Mouse (Mus musculus): ENCODE measurements around the gene Plk1. TPM values are rescaled to one million over a fixed set of nuclear protein-coding genes. Genes with fewer than 3 reads are reported as not detected.

Plk1 gene
- polyA plus RNA-seq, 1 experiment from 2014 or later, result 127 TPM

DNA sequence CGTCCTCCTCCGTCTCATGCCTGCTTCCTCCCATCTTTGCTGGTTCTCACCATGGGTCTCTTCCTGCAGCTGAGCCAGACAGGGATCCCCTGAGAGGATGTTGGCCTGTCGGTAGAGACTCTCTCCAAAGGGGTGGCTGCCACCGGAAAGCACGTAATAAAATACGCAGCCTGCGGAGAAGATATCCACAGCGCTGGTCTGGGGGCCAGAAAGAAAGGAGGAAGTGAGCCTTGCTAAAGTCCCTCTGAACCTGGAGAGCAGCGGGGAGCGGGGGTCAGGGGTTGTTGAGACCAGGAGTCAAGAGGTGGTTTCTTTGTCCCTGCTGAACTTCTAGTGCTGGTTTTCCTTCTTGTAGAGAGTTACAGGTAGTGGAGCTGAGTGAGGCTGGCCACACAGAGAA, 12.4 kb downstream of the Plk1 start:
- DNase-seq (ENCODE audit: low spot score) (no peak), ATAC-seq (ENCODE audit: insufficient read depth, low FRiP score, low TSS enrichment) (no peak)
- Histone ChIP-seq H3K36me3 (ENCODE audit: control insufficient read depth, insufficient read depth, low read length) (peaks cover 21% of the 10 kb centered on the region), H3K27me3 (ENCODE audit: control insufficient read depth, insufficient read depth, low read length) (no peaks in the 10 kb centered on the region), H3K9me3 (ENCODE audit: control insufficient read depth, low read length) (no peaks in the 10 kb centered on the region), H3K27ac (ENCODE audit: low read depth, low read length) (no peak overlapping the region), H3K4me1 (ENCODE audit: control insufficient read depth, insufficient read depth, low read length) (no peaks in the 10 kb centered on the region), H3K4me3 (ENCODE audit: low read depth, low read length) (no peak overlapping the region), H3K4me2 (ENCODE audit: low read depth) (no peak overlapping the region), H3K9ac (ENCODE audit: low read length) (no peak overlapping the region)
- 75% methylated on average over 10 of the region's 10 CpGs for WGBS

DNA sequence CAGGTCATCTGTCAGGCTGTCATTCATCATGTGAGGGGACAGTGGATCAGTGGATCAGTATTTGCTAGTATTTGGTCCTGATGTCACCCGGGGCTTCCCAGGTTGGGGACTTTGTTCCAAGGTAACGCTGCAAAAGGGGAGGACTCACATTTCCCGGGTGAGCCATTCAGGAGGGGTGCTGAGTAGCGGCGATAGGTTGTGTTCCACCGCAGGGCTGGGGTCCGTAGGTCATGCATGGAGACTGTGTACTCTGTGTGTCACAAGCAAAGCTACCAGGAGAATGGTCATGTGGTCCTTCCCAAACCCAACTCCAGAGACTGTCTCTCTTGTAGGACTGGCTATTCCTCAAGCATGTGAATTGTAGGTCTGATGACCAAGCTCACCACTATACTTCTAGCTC, 21.5 kb downstream of the Plk1 start:
- Histone ChIP-seq H3K27me3 (ENCODE audit: control insufficient read depth, insufficient read depth, low read length) (no peaks in the 10 kb centered on the region), H3K4me3 (ENCODE audit: low read depth, low read length) (no peak overlapping the region), H3K9ac (ENCODE audit: low read length) (no peak overlapping the region), H3K36me3 (ENCODE audit: control insufficient read depth, insufficient read depth, low read length) (no peaks in the 10 kb centered on the region), H3K27ac (ENCODE audit: low read depth, low read length) (no peak overlapping the region), H3K9me3 (ENCODE audit: control insufficient read depth, low read length) (no peaks in the 10 kb centered on the region), H3K4me1 (ENCODE audit: control insufficient read depth, insufficient read depth, low read length) (no peaks in the 10 kb centered on the region), H3K4me2 (ENCODE audit: low read depth) (no peak overlapping the region)
- 94% methylated on average over 7 of the region's 7 CpGs for WGBS
- DNase-seq (ENCODE audit: low spot score) (no peak), ATAC-seq (ENCODE audit: insufficient read depth, low FRiP score, low TSS enrichment) (no peak)

DNA sequence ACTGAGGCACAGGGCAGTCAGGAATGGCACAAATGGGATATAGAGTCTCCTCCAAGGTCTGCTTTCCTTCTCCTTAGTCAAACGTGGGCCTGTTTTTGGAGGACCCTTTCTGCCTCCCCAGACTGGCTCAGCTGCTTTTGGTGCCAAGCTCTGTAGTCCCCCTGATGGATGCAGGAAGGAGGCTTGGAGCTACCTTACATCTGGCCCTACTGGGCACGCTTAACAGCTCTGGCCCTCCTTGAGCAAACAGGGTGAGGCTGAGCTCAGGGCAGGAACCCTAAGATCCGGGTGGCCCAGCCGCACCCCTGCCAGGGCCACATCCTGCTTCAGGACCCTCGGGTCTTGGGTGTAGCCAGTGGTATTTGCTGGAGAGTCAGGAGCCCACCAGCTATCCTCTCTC, 25.3 kb downstream of the Plk1 start:
- ATAC-seq (ENCODE audit: insufficient read depth, low FRiP score, low TSS enrichment), result no peak
- H3K27ac ChIP-seq (ENCODE audit: low read depth, low read length), result no peak overlapping the region
- no peaks in the 10 kb centered on the region for H3K27me3 ChIP-seq (ENCODE audit: control insufficient read depth, insufficient read depth, low read length)
- H3K9ac ChIP-seq (ENCODE audit: low read length), result no peak overlapping the region
- no peak overlapping the region for H3K4me3 ChIP-seq (ENCODE audit: low read depth, low read length)
- no peaks in the 10 kb centered on the region for H3K36me3 ChIP-seq (ENCODE audit: control insufficient read depth, insufficient read depth, low read length)
- DNase-seq (ENCODE audit: low spot score), result no peak
- H3K9me3 ChIP-seq (ENCODE audit: control insufficient read depth, low read length), result no peaks in the 10 kb centered on the region
- no peak overlapping the region for H3K4me2 ChIP-seq (ENCODE audit: low read depth)
- no peaks in the 10 kb centered on the region for H3K4me1 ChIP-seq (ENCODE audit: control insufficient read depth, insufficient read depth, low read length)
- WGBS, result 81% methylated on average over 5 of the region's 5 CpGs

DNA sequence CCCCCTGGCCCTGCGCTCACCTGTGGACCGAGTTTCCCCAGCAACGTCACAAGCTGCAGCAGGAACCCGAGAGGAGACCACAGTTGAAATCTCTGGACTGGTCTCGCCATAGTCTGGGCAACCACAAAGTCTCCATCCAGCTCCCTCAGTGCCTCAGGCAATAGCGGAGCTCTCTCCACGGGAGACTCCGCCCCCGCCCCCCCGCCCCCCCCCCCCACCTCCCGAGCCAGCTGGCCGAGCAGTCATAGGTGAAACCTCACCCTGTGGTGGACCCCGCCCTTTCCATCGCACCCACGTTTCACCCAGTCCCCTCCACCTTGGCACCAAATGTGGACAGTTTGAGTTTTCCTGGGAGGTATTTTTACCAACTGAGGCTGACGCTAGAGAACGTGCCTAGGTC, 26.8 kb downstream of the Plk1 start, which contains the start of gene Ern2:
TSS of gene Ern2 (minus strand) at position 165 of the 400 bp plus-strand sequence.
- no peak within 1 kb of the TSS for H3K4me3 ChIP-seq (ENCODE audit: low read depth, low read length)
- H3K27me3 ChIP-seq (ENCODE audit: control insufficient read depth, insufficient read depth, low read length), result no peaks in the 10 kb centered on the region
- no peak within 1 kb of the TSS for H3K9ac ChIP-seq (ENCODE audit: low read length)
- H3K4me1 ChIP-seq (ENCODE audit: control insufficient read depth, insufficient read depth, low read length), result no peaks in the 10 kb centered on the region
- no peak within 1 kb of the TSS for H3K4me2 ChIP-seq (ENCODE audit: low read depth)
- no peak within 1 kb of the TSS for H3K27ac ChIP-seq (ENCODE audit: low read depth, low read length)
- 26% methylated on average over 13 of the region's 17 CpGs for WGBS
- no peak for DNase-seq (ENCODE audit: low spot score)
- no peak for ATAC-seq (ENCODE audit: insufficient read depth, low FRiP score, low TSS enrichment)
- H3K36me3 ChIP-seq (ENCODE audit: control insufficient read depth, insufficient read depth, low read length), result no peaks in the 10 kb centered on the region
- H3K9me3 ChIP-seq (ENCODE audit: control insufficient read depth, low read length), result no peaks in the 10 kb centered on the region

DNA sequence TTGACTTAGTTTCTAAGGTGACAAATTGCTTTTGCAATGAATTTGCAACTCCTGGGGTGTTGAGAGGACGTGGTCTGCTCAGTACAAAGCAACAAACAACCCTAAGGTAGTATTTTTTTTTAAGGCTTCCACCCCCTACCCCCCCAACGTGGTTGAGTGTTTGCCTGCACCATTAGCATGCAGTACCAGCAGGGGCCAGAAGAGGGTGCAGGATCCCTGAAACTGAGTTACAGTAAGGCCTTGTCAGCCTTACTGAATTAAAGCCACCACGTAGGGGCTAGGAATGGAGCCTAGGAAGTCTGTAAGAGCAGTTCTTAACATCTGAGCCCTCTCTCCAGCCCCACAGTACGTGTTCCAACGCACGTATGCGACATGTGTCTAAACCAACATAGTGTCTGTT, 30.2 kb downstream of the Plk1 start:
- H3K27me3 ChIP-seq (ENCODE audit: control insufficient read depth, insufficient read depth, low read length), result no peaks in the 10 kb centered on the region

DNA sequence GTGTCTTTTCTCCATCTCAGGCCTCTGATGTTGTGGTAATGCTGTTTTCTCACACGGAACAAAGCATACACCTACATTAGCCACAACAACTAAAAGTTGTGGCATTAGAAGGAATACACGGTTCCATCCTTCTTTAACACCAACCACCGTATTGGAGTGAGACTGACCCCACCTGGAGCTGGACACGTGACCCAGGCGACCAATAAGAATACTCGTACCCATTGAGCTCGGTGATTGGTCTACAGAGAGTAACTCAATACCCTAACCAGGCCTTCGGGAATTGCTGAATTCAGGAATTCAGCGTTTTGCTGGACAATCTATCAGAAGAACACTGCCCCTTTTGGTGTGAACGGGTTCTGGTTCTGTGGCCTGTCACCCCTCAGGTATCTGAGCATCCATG, 31.9 kb downstream of the Plk1 start:
- no peak overlapping the region for H3K9ac ChIP-seq (ENCODE audit: low read length)
- H3K36me3 ChIP-seq (ENCODE audit: control insufficient read depth, insufficient read depth, low read length), result no peaks in the 10 kb centered on the region
- no peaks in the 10 kb centered on the region for H3K27me3 ChIP-seq (ENCODE audit: control insufficient read depth, insufficient read depth, low read length)
- H3K4me1 ChIP-seq (ENCODE audit: control insufficient read depth, insufficient read depth, low read length), result no peaks in the 10 kb centered on the region
- no peak for ATAC-seq (ENCODE audit: insufficient read depth, low FRiP score, low TSS enrichment)
- no peak overlapping the region for H3K27ac ChIP-seq (ENCODE audit: low read depth, low read length)
- WGBS, result 61% methylated on average over 10 of the region's 10 CpGs
- H3K9me3 ChIP-seq (ENCODE audit: control insufficient read depth, low read length), result no peaks in the 10 kb centered on the region
- no peak overlapping the region for H3K4me3 ChIP-seq (ENCODE audit: low read depth, low read length)
- H3K4me2 ChIP-seq (ENCODE audit: low read depth), result no peak overlapping the region
- DNase-seq (ENCODE audit: low spot score), result no peak

More for the DNA sequence above, 30.2 kb downstream of the Plk1 start:
- Histone ChIP-seq H3K4me2 (ENCODE audit: low read depth) (no peak overlapping the region), H3K27ac (ENCODE audit: low read depth, low read length) (no peak overlapping the region), H3K4me1 (ENCODE audit: control insufficient read depth, insufficient read depth, low read length) (no peaks in the 10 kb centered on the region), H3K9ac (ENCODE audit: low read length) (no peak overlapping the region), H3K36me3 (ENCODE audit: control insufficient read depth, insufficient read depth, low read length) (no peaks in the 10 kb centered on the region), H3K4me3 (ENCODE audit: low read depth, low read length) (no peak overlapping the region), H3K9me3 (ENCODE audit: control insufficient read depth, low read length) (no peaks in the 10 kb centered on the region)
- 31% methylated on average over 7 of the region's 7 CpGs for WGBS
- ATAC-seq (ENCODE audit: insufficient read depth, low FRiP score, low TSS enrichment) (no peak), DNase-seq (ENCODE audit: low spot score) (peak; percentile 71)

DNA sequence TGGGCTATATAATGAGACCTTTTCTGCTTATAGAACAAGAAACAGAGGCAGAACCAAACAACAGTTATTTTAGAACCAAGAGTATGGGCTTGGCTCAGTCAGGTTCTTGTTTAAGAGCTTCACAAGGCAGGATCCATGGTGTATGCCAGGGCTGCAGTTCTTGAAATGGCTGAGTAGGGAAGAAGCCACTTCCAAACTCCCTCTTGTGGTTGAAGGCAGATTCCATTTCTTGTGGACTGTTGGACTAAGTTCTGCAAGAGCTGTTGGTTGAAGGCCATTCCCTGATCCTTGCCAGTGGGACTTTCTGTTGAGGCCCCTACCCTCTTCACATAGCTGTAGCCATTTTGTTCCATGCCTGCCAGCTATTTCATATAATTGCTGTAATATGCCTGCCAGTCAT, 34.7 kb downstream of the Plk1 start:
- H3K4me1 ChIP-seq (ENCODE audit: control insufficient read depth, insufficient read depth, low read length), result no peaks in the 10 kb centered on the region
- no peaks in the 10 kb centered on the region for H3K9me3 ChIP-seq (ENCODE audit: control insufficient read depth, low read length)
- H3K27ac ChIP-seq (ENCODE audit: low read depth, low read length), result no peak overlapping the region
- DNase-seq (ENCODE audit: low spot score) (no peak), ATAC-seq (ENCODE audit: insufficient read depth, low FRiP score, low TSS enrichment) (no peak)
- H3K27me3 ChIP-seq (ENCODE audit: control insufficient read depth, insufficient read depth, low read length), result no peaks in the 10 kb centered on the region
- no peak overlapping the region for H3K4me2 ChIP-seq (ENCODE audit: low read depth)
- H3K36me3 ChIP-seq (ENCODE audit: control insufficient read depth, insufficient read depth, low read length), result no peaks in the 10 kb centered on the region
- no peak overlapping the region for H3K9ac ChIP-seq (ENCODE audit: low read length)
- H3K4me3 ChIP-seq (ENCODE audit: low read depth, low read length), result no peak overlapping the region

DNA sequence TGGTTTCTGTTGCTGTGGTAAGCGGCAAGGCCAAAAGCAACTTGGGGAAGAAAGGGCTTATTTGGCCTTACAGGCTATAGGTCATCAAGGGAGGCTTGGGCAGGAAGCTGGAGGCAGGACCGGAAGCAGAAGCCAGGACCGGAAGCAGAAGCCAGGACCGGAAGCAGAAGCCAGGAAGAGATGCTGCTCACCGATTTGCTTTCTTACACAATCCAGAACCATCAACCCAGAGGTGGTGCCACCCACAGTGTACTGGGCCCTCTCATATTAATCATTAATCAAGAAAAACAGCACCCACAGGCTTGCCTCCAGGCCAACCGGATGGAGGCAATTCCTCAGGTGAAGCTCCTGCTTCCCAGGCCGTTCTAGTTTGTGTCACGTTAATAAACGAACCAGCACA, 37.5 kb downstream of the Plk1 start:
- Histone ChIP-seq H3K9ac (ENCODE audit: low read length) (no peak overlapping the region), H3K4me2 (ENCODE audit: low read depth) (no peak overlapping the region), H3K36me3 (ENCODE audit: control insufficient read depth, insufficient read depth, low read length) (no peaks in the 10 kb centered on the region), H3K27me3 (ENCODE audit: control insufficient read depth, insufficient read depth, low read length) (no peaks in the 10 kb centered on the region), H3K9me3 (ENCODE audit: control insufficient read depth, low read length) (no peaks in the 10 kb centered on the region), H3K4me1 (ENCODE audit: control insufficient read depth, insufficient read depth, low read length) (no peaks in the 10 kb centered on the region), H3K27ac (ENCODE audit: low read depth, low read length) (no peak overlapping the region), H3K4me3 (ENCODE audit: low read depth, low read length) (no peak overlapping the region)
- no peak for DNase-seq (ENCODE audit: low spot score)
- 87% methylated on average over 9 of the region's 9 CpGs for WGBS
- no peak for ATAC-seq (ENCODE audit: insufficient read depth, low FRiP score, low TSS enrichment)

DNA sequence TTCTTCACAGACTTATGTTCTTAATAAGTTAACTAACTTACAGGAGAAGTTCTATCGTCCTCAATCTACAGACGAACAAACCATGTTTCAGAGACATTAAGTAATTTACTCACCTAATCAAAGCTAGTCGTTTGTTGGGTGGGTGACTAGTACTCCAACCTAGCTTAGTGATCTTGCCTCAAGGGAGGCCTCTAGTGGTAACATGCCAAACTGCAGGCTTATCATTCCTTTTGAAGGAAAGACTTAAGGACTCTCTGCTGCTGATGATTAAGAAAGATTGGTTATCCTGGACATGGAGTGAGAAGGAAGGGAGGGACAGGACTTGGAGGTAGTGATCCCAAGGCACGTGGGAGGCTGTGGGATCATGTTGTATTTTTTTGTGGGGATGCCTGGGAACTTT, 38.1 kb downstream of the Plk1 start:
- Histone ChIP-seq H3K36me3 (ENCODE audit: control insufficient read depth, insufficient read depth, low read length) (no peaks in the 10 kb centered on the region), H3K27ac (ENCODE audit: low read depth, low read length) (no peak overlapping the region), H3K9me3 (ENCODE audit: control insufficient read depth, low read length) (no peaks in the 10 kb centered on the region), H3K4me3 (ENCODE audit: low read depth, low read length) (no peak overlapping the region), H3K9ac (ENCODE audit: low read length) (no peak overlapping the region), H3K27me3 (ENCODE audit: control insufficient read depth, insufficient read depth, low read length) (no peaks in the 10 kb centered on the region), H3K4me2 (ENCODE audit: low read depth) (no peak overlapping the region), H3K4me1 (ENCODE audit: control insufficient read depth, insufficient read depth, low read length) (no peaks in the 10 kb centered on the region)
- WGBS, result 35% methylated on average over 4 of the region's 4 CpGs
- ATAC-seq (ENCODE audit: insufficient read depth, low FRiP score, low TSS enrichment) (no peak), DNase-seq (ENCODE audit: low spot score) (peak; percentile 43)

Measured in neural tube, embryonic 11.5 days (tissue).